Mouse (Mus musculus) small intestine, adult 2 months (tissue): ENCODE measurements around the gene Olfr1279. TPM values are rescaled to one million over a fixed set of nuclear protein-coding genes. Genes with fewer than 3 reads are reported as not detected.
"Not testable (repeated sequence)": the region's sequence is repeated elsewhere in the genome, so short reads cannot be mapped to it uniquely, and the experiment has no call there.

ENCODE experiments used
- H3K27ac ChIP-seq: fragments of 200-500 bp; 2 replicates; pipeline ENCODE4 v1.5.1; 2012; ENCODE audit warnings: low read depth, low read length, control low read depth, inconsistent platforms; ENCODE audit not compliant: insufficient read depth
- H3K27me3 ChIP-seq: fragments of 200-500 bp; 2 replicates; pipeline ENCODE4 v1.6.1; 2012; ENCODE audit warnings: mild to moderate bottlenecking, moderate library complexity, low read length, inconsistent platforms; ENCODE audit not compliant: control insufficient read depth, insufficient read depth
- H3K36me3 ChIP-seq: fragments of 200-500 bp; 2 replicates; pipeline ENCODE4 v1.6.1; 2012; ENCODE audit warnings: mild to moderate bottlenecking, low read length, control low read depth, inconsistent platforms; ENCODE audit not compliant: control insufficient read depth, insufficient read depth
- H3K4me1 ChIP-seq: fragments of 200-500 bp; 2 replicates; pipeline ENCODE4 v1.6.1; 2012; ENCODE audit warnings: low read length, inconsistent platforms, mixed read lengths; ENCODE audit not compliant: control insufficient read depth, insufficient read depth, insufficient read length
- H3K4me3 ChIP-seq: fragments of 200-500 bp; 2 replicates; pipeline ENCODE4 v1.5.1; 2012; ENCODE audit warnings: low read depth, mild to moderate bottlenecking, control low read depth, inconsistent platforms, low read length, moderate library complexity
- CTCF ChIP-seq: fragments of 200-500 bp; IDR thresholded peaks from 2 replicates; pipeline ENCODE4 v1.5.1; 2012; ENCODE audit warnings: low read depth, mild to moderate bottlenecking, control low read depth, inconsistent platforms, low read length, moderate library complexity, mixed read lengths; ENCODE audit not compliant: insufficient replicate concordance, insufficient read length; ENCODE audit errors: extremely low read depth
- POLR2A ChIP-seq: fragments of 200-500 bp; IDR thresholded peaks from 2 replicates; pipeline ENCODE4 v1.6.1; 2012; ENCODE audit warnings: low read depth, mild to moderate bottlenecking, control low read depth, inconsistent platforms, low read length, moderate library complexity
- WGBS: fragments of 180-500 bp; shearing (Covaris S2); methylation state at CpG from one replicate; pipeline ENCODE4 v1.1.7; 2018; 5-methylcytosine and 5-hydroxymethylcytosine counted together
- polyA plus RNA-seq: library from polyadenylated mRNA; depleted of rRNA; stranded (reverse); fragments of >200 nt; gene quantifications from 2 replicates; pipeline ENCODE4 v1.2.3, GENCODE M21; 2012; rRNA removed

The Olfr1279 gene
- not detected in 2 replicates for polyA plus RNA-seq

- Histone ChIP-seq H3K36me3 (no peaks in the 10 kb centered on the region), H3K4me3 (no peak within 1 kb of the TSS), H3K27ac (no peak within 1 kb of the TSS), H3K27me3 (no peaks in the 10 kb centered on the region), H3K4me1 (no peaks in the 10 kb centered on the region)
- TF ChIP-seq CTCF: no peak
- no peak for TF ChIP-seq POLR2A
These were observed at the start of gene Olfr1279 for GRCm38 (mm10) chr2:111300374-111300773. Olfr1279 (plus strand) TSS chr2:111300635.

GRCm38 (mm10) chr2:111254216-111254615, 46.2 kb upstream of the Olfr1279 start, which contains the start of gene Olfr1276:
Olfr1276 (plus strand) TSS chr2:111254516.
- H3K36me3 ChIP-seq: no peaks in the 10 kb centered on the region
- H3K4me1 ChIP-seq: no peaks in the 10 kb centered on the region
- H3K27me3 ChIP-seq: no peaks in the 10 kb centered on the region
- H3K27ac ChIP-seq: no peak within 1 kb of the TSS
- no peak within 1 kb of the TSS for H3K4me3 ChIP-seq
- TF ChIP-seq CTCF: no peak
- no peak for TF ChIP-seq POLR2A

DNA sequence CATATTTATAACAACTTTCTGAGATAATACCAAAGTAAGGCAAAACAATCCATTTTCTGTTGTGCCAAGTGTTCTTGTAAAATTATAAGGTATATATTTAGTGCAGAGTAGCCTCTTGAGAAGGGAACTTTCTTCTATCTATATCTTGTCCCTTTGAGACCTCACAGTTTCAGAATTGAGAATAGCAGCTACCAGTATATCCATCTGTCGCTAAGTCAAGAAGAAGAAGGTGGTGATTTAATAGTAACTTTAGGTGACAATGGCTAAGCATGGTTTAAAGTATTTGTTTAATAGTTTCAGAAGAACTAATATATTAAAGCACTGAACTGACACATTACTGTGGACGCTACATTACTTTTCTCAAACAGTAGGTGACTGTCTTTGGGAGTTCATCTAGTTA, 26.4 kb upstream of the Olfr1279 start, which contains the start of gene Olfr1277:
Olfr1277 (minus strand) TSS at position 101 of the 400 bp plus-strand sequence.
- Histone ChIP-seq H3K4me3 (no peak within 1 kb of the TSS), H3K27ac (no peak within 1 kb of the TSS), H3K36me3 (no peaks in the 10 kb centered on the region), H3K27me3 (no peaks in the 10 kb centered on the region), H3K4me1 (no peaks in the 10 kb centered on the region)
- TF ChIP-seq POLR2A (no peak), CTCF (no peak)
- 73% methylated on average over 2 of the region's 2 CpGs for WGBS

GRCm38 (mm10) chr2:111289836-111290235, 10.6 kb upstream of the Olfr1279 start, which contains the start of gene Olfr1278:
Olfr1278 (plus strand) TSS chr2:111290136.
- TF ChIP-seq POLR2A: no peak
- no peak for TF ChIP-seq CTCF
- Histone ChIP-seq H3K27ac (no peak within 1 kb of the TSS), H3K27me3 (no peaks in the 10 kb centered on the region), H3K36me3 (no peaks in the 10 kb centered on the region), H3K4me1 (no peaks in the 10 kb centered on the region), H3K4me3 (no peak within 1 kb of the TSS)

- Histone ChIP-seq H3K4me1 (no peaks in the 10 kb centered on the region), H3K36me3 (no peaks in the 10 kb centered on the region), H3K27ac (no peak overlapping the region), H3K27me3 (no peaks in the 10 kb centered on the region), H3K4me3 (no peak overlapping the region)
- no peak for TF ChIP-seq POLR2A
- TF ChIP-seq CTCF: no peak
These were observed 1.9 kb upstream of the Olfr1279 start for GRCm38 (mm10) chr2:111298541-111298940.

DNA sequence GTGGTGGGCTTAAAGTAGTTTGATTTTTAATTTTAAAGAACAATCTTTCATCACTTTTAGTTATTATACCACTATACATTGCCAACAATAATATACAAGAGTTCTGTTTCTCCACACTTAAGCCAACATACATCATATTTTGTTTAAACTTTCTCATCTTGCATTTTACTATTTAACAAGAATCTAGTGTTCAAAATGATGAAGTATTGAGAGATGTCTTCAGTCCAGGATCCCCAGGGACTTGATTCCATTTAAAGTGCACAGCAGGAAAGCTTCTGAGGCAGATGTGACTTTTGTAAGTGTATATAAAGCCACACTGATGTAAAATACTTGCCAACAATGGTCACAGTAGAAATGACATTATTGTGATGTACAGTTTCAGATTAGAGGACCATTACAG, 13.3 kb downstream of the Olfr1279 start, which contains the start of gene Olfr1280:
Olfr1280 (plus strand) TSS at position 301 of the 400 bp plus-strand sequence.
- H3K4me3 ChIP-seq: no peak within 1 kb of the TSS
- no peak for TF ChIP-seq POLR2A
- no peak for TF ChIP-seq CTCF
- H3K27ac ChIP-seq: no peak within 1 kb of the TSS
- H3K27me3 ChIP-seq: no peaks in the 10 kb centered on the region
- H3K36me3 ChIP-seq: no peaks in the 10 kb centered on the region
- no peaks in the 10 kb centered on the region for H3K4me1 ChIP-seq

DNA sequence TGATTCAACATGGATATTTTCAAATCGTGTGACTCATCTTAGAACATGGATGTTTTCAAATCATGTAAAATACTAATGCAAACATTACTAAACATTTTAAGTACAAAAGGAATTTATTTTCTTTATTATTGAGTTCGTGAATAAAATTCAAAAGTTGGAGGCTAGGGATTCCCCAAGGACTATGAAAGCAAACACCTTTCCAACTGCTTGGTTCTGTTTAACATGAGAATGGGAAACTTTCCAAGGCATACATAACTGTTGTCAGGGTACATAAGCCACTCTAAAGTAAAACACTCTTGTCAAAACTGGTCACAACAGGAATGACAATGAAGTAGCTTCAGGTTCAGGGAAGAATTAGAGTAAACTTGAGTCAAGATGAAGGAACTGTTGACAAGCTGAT, 25.8 kb downstream of the Olfr1279 start, which contains the start of gene Olfr1281:
Olfr1281 (plus strand) TSS at position 301 of the 400 bp plus-strand sequence.
- Histone ChIP-seq H3K27me3 (no peaks in the 10 kb centered on the region), H3K4me1 (no peaks in the 10 kb centered on the region), H3K4me3 (no peak within 1 kb of the TSS), H3K27ac (no peak within 1 kb of the TSS), H3K36me3 (no peaks in the 10 kb centered on the region)
- TF ChIP-seq CTCF: no peak
- TF ChIP-seq POLR2A: no peak
- WGBS: 72% methylated on average over 2 of the region's 2 CpGs

- not testable (repeated sequence) for H3K27ac ChIP-seq, H3K36me3 ChIP-seq, H3K4me1 ChIP-seq, H3K4me3 ChIP-seq, H3K27me3 ChIP-seq
- 81% methylated on average over 5 of the region's 5 CpGs for WGBS
These were observed 33.3 kb downstream of the Olfr1279 start for GRCm38 (mm10) chr2:111333721-111334120.
